Mouse (Mus musculus) left cerebral cortex, postnatal 4 days (tissue): Measurements from ENCODE around the gene Lamp5. TPM values are rescaled to one million over a fixed set of nuclear protein-coding genes. Genes with fewer than 3 reads are reported as not detected.

ENCODE experiments used
- DNase-seq: peaks from one replicate; pipeline ENCODE4 v3.0.0-alpha.2; 2022
- intact Hi-C: fragments of 180-260 bp; cut with DNase I; formaldehyde crosslinking; loops from one replicate; pipeline ENCODE4 v1.15.1; 2025
- total RNA-seq, 2 experiments: library from RNA; stranded (reverse); gene quantifications; 2 replicates each; pipeline ENCODE4 v1.2.3; 2021

Gene Lamp5
- 1 to 10 TPM; 6.9 to 7.7 TPM for total RNA-seq

- intact Hi-C loops = no loop called here
- peak; percentile 56 for DNase-seq
These were observed at the start of gene Lamp5 for GRCm38 (mm10) chr2:136051688-136052289. TSS of gene Lamp5 (plus strand) at chr2:136052239.

- intact Hi-C loops = loop anchor here (10.0 kb wide), 1 partner anchor 111 kb away; no protein-coding TSS in a partner anchor
- no peak for DNase-seq
These were observed 48.2 kb upstream of the Lamp5 start for GRCm38 (mm10) chr2:136003836-136004235.

- intact Hi-C loops = loop anchor here (10.0 kb wide), 1 partner anchor 109 kb away; no protein-coding TSS in a partner anchor
- DNase-seq = no peak
These were observed 45.8 kb upstream of the Lamp5 start for GRCm38 (mm10) chr2:136006280-136006679.

- DNase-seq = no peak
- intact Hi-C loops = no loop called here
These were observed 39.3 kb upstream of the Lamp5 start for GRCm38 (mm10) chr2:136012759-136013158.

- intact Hi-C loops = no loop called here
- DNase-seq = no peak
These were observed 3.6 kb upstream of the Lamp5 start for GRCm38 (mm10) chr2:136048464-136048863.

- intact Hi-C loops = no loop called here
- peak; percentile 53 for DNase-seq
These were observed 1.0 kb upstream of the Lamp5 start for GRCm38 (mm10) chr2:136050793-136051615.

- intact Hi-C loops = no loop called here
- no peak for DNase-seq
These were observed 5.9 kb downstream of the Lamp5 start for GRCm38 (mm10) chr2:136057861-136058331.

GRCm38 (mm10) chr2:136058398-136058797, 6.4 kb downstream of the Lamp5 start:
- intact Hi-C loops = no loop called here
- DNase-seq = no peak

- no peak for DNase-seq
- intact Hi-C loops = no loop called here
These were observed 7.1 kb downstream of the Lamp5 start for GRCm38 (mm10) chr2:136059029-136059669.

GRCm38 (mm10) chr2:136064356-136064755, 12.3 kb downstream of the Lamp5 start:
- no peak for DNase-seq
- intact Hi-C loops = no loop called here

- no peak for DNase-seq
- intact Hi-C loops = no loop called here
These were observed 43.9 kb downstream of the Lamp5 start for GRCm38 (mm10) chr2:136095978-136096377.

- intact Hi-C loops = no loop called here
These were observed 45.1 kb downstream of the Lamp5 start for GRCm38 (mm10) chr2:136097143-136097542.

GRCm38 (mm10) chr2:136107597-136107996, 55.6 kb downstream of the Lamp5 start:
- intact Hi-C loops = no loop called here
- no peak for DNase-seq

More at GRCm38 (mm10) chr2:136097143-136097542, 45.1 kb downstream of the Lamp5 start:
- DNase-seq = no peak

GRCm38 (mm10) chr2:136108124-136109037, 56.3 kb downstream of the Lamp5 start:
- intact Hi-C loops = no loop called here

GRCm38 (mm10) chr2:136109038-136109363, 57.0 kb downstream of the Lamp5 start:
- peak; percentile 6 for DNase-seq
- intact Hi-C loops = no loop called here

More at GRCm38 (mm10) chr2:136108124-136109037, 56.3 kb downstream of the Lamp5 start:
- peak; percentile 70 for DNase-seq

GRCm38 (mm10) chr2:136113374-136113773, 61.3 kb downstream of the Lamp5 start:
- intact Hi-C loops = loop anchor here (10.0 kb wide), 1 partner anchor 109 kb away; no protein-coding TSS in a partner anchor
- no peak for DNase-seq

GRCm38 (mm10) chr2:136118006-136118405, 66.0 kb downstream of the Lamp5 start:
- intact Hi-C loops = loop anchor here (10.0 kb wide), 1 partner anchor 113 kb away; no protein-coding TSS in a partner anchor
- DNase-seq = no peak
